Mouse (Mus musculus) G1E (cell line): ENCODE results near the gene BC055324.
"Not testable (repeated sequence)": the region's sequence is repeated elsewhere in the genome, so short reads cannot be mapped to it uniquely, and the experiment has no call there.

Experiments used
- CTCF ChIP-seq: IDR thresholded peaks from 2 replicates; pipeline ENCODE4 v1.5.1; 2012; ENCODE audit warnings: low read depth, low read length, inconsistent platforms, mixed read lengths
- GATA1 ChIP-seq: IDR thresholded peaks from 2 replicates; pipeline ENCODE4 v1.6.1; 2012; ENCODE audit warnings: borderline replicate concordance, low read length, inconsistent platforms, mixed read lengths
- TAL1 ChIP-seq: conservative IDR thresholded peaks from 2 replicates; pipeline ENCODE4 v1.6.1; 2012; ENCODE audit warnings: low read depth, low read length, inconsistent platforms, mixed read lengths

DNA sequence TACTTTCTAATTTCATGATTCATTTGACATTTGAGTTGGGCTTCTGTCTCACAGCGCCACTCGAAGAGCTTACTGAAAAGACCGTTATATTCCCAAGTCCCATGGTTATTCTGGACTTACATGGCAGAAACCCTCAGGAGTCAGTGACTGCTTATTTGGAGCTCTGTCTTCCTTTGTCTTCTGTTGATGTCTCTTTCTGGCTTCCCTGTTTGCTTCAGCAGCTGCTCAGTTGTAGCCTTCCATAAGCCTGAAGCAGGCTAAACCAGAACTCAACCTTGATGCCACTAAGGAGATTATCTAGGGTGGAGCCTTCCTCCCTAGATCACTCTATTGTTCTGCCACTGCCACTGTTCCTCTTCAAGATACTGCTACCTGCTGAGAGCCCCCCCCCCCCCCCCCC is 26.1 kb upstream of the BC055324 start:
- TF ChIP-seq CTCF, TAL1, GATA1: not testable (repeated sequence)
